Mouse (Mus musculus) heart, embryonic 10.5 days (tissue): Measurements from ENCODE around the gene Esp18. TPM values are rescaled to one million over a fixed set of nuclear protein-coding genes. Genes with fewer than 3 reads are reported as not detected.

Experiments
- DNase-seq: peaks from one replicate; pipeline ENCODE4 v3.0.0-alpha.2; 2017; ENCODE audit warnings: low spot score
- H3K27ac ChIP-seq: fragments of 300-500 bp; sonication (generic); 2 replicates; pipeline ENCODE4 v1.5.1; 2016; ENCODE audit warnings: mild to moderate bottlenecking
- H3K27me3 ChIP-seq: fragments of 300-500 bp; sonication (generic); 2 replicates; pipeline ENCODE4 v1.6.1; 2016; ENCODE audit warnings: mild to moderate bottlenecking; ENCODE audit not compliant: poor library complexity, insufficient read depth, severe bottlenecking
- H3K36me3 ChIP-seq: fragments of 300-500 bp; sonication (generic); 2 replicates; pipeline ENCODE4 v1.6.1; 2016; ENCODE audit warnings: mild to moderate bottlenecking, moderate library complexity
- H3K4me1 ChIP-seq: fragments of 300-500 bp; sonication (generic); 2 replicates; pipeline ENCODE4 v1.6.1; 2016; ENCODE audit warnings: mild to moderate bottlenecking
- H3K4me3 ChIP-seq: fragments of 300-500 bp; sonication (generic); 2 replicates; pipeline ENCODE4 v1.5.1; 2016; ENCODE audit warnings: mild to moderate bottlenecking, moderate library complexity
- H3K9me3 ChIP-seq: fragments of 300-500 bp; sonication (generic); 2 replicates; pipeline ENCODE4 v1.6.1; 2016; ENCODE audit warnings: mild to moderate bottlenecking, moderate library complexity
- WGBS: fragments of 180-500 bp; shearing (Covaris S2); methylation state at CpG from one replicate; pipeline ENCODE4 v1.1.7; 2016; 5-methylcytosine and 5-hydroxymethylcytosine counted together
- microRNA-seq: library from miRNA; unstranded; fragments of <30 nt; microRNA quantifications from one replicate; pipeline ENCODE4, GENCODE M21; 2017
- polyA plus RNA-seq: library from polyadenylated mRNA; unstranded; fragments of >200 nt; fragmentation: Nextera tagmentation; extraction: Ambion mirVana; gene quantifications from 2 replicates; pipeline ENCODE4 v1.2.1, GENCODE M21; 2016

Esp18 gene
- polyA plus RNA-seq, result not detected in 2 replicates

DNA sequence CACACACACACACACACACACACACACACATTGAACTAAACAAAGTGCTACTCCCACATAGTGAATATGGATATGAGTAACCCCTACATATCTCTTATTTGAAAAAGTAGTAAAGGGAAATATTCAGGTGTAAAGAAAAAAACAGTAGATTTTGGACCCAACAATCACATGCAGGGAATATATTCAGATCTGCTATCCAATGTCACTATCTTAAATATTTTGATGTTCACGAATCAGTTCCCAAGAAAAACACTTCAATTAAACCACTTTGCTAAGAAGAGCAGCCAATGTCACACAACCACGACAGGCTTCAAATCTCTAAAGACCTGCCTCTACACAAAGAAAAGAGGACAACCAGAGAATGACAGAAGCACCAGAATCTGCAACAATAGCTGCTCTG, at the start of gene Esp18:
Gene Esp18 (plus strand): TSS at position 301 of the 400 bp plus-strand sequence.
- Histone ChIP-seq H3K36me3 (no peaks in the 10 kb centered on the region), H3K9me3 (no peaks in the 10 kb centered on the region), H3K27me3 (no peaks in the 10 kb centered on the region), H3K4me3 (no peak within 1 kb of the TSS), H3K27ac (no peak within 1 kb of the TSS), H3K4me1 (no peaks in the 10 kb centered on the region)
- WGBS, result 73% methylated on average over 2 of the region's 2 CpGs
- DNase-seq, result no peak

DNA sequence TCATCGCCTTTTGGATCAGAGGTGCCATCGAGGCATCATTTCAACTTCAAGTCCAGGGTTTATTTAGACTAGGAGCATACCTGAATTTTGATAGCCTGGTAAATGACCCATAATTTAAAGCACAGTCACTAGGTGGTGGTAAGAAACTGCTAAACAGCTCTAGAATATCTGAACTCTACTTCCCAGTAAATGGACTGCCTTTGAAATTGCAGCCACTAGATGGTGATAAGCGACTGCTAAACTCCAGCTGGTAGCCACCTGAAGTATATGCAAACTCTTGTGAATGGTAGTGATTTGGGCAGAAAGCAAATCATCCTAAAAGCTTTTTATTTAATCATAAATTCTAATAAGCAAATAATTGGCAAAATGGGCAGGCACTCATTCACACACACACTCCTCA, 42.8 kb upstream of the Esp18 start:
- DNase-seq, result no peak
- Histone ChIP-seq H3K9me3 (no peaks in the 10 kb centered on the region), H3K4me3 (no peak overlapping the region), H3K27ac (no peak overlapping the region), H3K27me3 (no peaks in the 10 kb centered on the region), H3K4me1 (no peaks in the 10 kb centered on the region), H3K36me3 (no peaks in the 10 kb centered on the region)
- 55% methylated on average over 3 of the region's 3 CpGs for WGBS

Small RNA genes lying within 50 kb of the gene (microRNA-seq; reads per million reads assigned to microRNA genes)
- gene Gm26429, result not detected

Other genes starting within 250 kb of the Esp18 start
- not detected in 2 replicates for gene Esp16, start 129.8 kb downstream of the Esp18 start, polyA plus RNA-seq
- gene Esp15, start 234.6 kb downstream of the Esp18 start, polyA plus RNA-seq, result not detected in 2 replicates